Mouse (Mus musculus) heart, embryonic 13.5 days (tissue): ENCODE data around the gene Mtnr1b. TPM values are rescaled to one million over a fixed set of nuclear protein-coding genes. Genes with fewer than 3 reads are reported as not detected.

Experiments used
- ATAC-seq: fragments of 200-750 bp; cut with Nextera tagmentation; 2 replicates; pipeline ENCODE4 v1.8.0; 2017; ENCODE audit warnings: moderate TSS enrichment; ENCODE audit not compliant: insufficient number of reproducible peaks, low FRiP score, low TSS enrichment; ENCODE audit errors: extremely low read depth
- H3K27ac ChIP-seq: fragments of 300-500 bp; sonication (generic); replicated peaks from 2 replicates; pipeline ENCODE4 v1.5.1; 2015; ENCODE audit warnings: moderate library complexity, mild to moderate bottlenecking, inconsistent platforms
- H3K27me3 ChIP-seq: fragments of 300-500 bp; sonication (generic); replicated peaks from 2 replicates; pipeline ENCODE4 v1.6.1; 2015; ENCODE audit warnings: mild to moderate bottlenecking, inconsistent platforms
- H3K36me3 ChIP-seq: fragments of 300-500 bp; sonication (generic); 2 replicates; pipeline ENCODE4 v1.6.1; 2015; ENCODE audit warnings: mild to moderate bottlenecking, inconsistent platforms
- H3K4me1 ChIP-seq: fragments of 300-500 bp; sonication (generic); 2 replicates; pipeline ENCODE4 v1.6.1; 2015; ENCODE audit warnings: inconsistent platforms
- H3K4me2 ChIP-seq: fragments of 300-500 bp; sonication (generic); 2 replicates; pipeline ENCODE4 v1.6.1; 2015; ENCODE audit warnings: inconsistent platforms, mild to moderate bottlenecking, moderate library complexity
- H3K4me3 ChIP-seq: fragments of 300-500 bp; sonication (generic); 2 replicates; pipeline ENCODE4 v1.5.1; 2015; ENCODE audit warnings: moderate library complexity, mild to moderate bottlenecking, inconsistent platforms
- H3K9ac ChIP-seq: fragments of 300-500 bp; sonication (generic); 2 replicates; pipeline ENCODE4 v1.6.1; 2015; ENCODE audit warnings: inconsistent platforms, mild to moderate bottlenecking, moderate library complexity
- H3K9me3 ChIP-seq: fragments of 300-500 bp; sonication (generic); 2 replicates; pipeline ENCODE4 v1.6.1; 2016; ENCODE audit warnings: inconsistent platforms
- WGBS: fragments of 180-500 bp; shearing (Covaris S2); methylation state at CpG from one replicate; pipeline ENCODE4 v1.1.7; 2015; ENCODE audit warnings: mixed read lengths; 5-methylcytosine and 5-hydroxymethylcytosine counted together
- polyA plus RNA-seq: library from polyadenylated mRNA; unstranded; fragments of >200 nt; fragmentation: Nextera tagmentation; extraction: Ambion mirVana; gene quantifications from 2 replicates; pipeline ENCODE4 v1.2.1, GENCODE M21; 2015

The Mtnr1b gene
- polyA plus RNA-seq, 1 experiment from 2014 or later: not detected

DNA sequence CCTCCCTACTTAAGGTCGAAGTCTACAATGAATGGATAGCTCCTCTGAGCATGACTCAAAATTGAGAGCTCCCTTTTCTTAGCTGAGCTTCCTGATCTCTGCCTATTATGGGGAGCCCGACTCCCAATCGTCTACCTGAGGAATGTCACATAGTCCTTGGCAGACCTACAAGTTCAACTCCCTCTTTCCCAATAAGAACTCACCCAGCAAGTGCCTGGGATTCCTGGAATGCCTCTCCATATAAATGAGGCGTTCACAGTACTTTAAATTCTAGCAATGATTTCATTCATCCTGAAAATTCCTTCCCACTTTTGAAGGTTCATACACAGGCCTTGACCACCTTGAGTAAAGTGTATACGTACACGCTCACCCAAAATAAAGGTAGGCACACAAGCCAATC is 79.9 kb downstream of the Mtnr1b start:
- H3K9me3 ChIP-seq: no peaks in the 10 kb centered on the region
- no peak overlapping the region for H3K4me2 ChIP-seq
- H3K27me3 ChIP-seq: no peaks in the 10 kb centered on the region
- H3K36me3 ChIP-seq: no peaks in the 10 kb centered on the region
- H3K9ac ChIP-seq: no peak overlapping the region
- no peak for ATAC-seq
- H3K27ac ChIP-seq: no peak overlapping the region
- WGBS: 53% methylated on average over 6 of the region's 6 CpGs
- H3K4me1 ChIP-seq: 0 out of 2 replicates have a peak, but pooled peaks cover 3% of the 10 kb centered on the region
- H3K4me3 ChIP-seq: no peak overlapping the region

GRCm38 (mm10) chr9:15792076-15792475 is 82.3 kb downstream of the Mtnr1b start:
- WGBS: 77% methylated on average over 9 of the region's 9 CpGs
- H3K4me3 ChIP-seq: no peak overlapping the region
- ATAC-seq: no peak
- no peaks in the 10 kb centered on the region for H3K36me3 ChIP-seq
- H3K27ac ChIP-seq: no peak overlapping the region
- H3K4me2 ChIP-seq: no peak overlapping the region
- 0 out of 2 replicates have a peak, but pooled peaks cover 3% of the 10 kb centered on the region for H3K4me1 ChIP-seq
- H3K9me3 ChIP-seq: no peaks in the 10 kb centered on the region
- H3K27me3 ChIP-seq: no peaks in the 10 kb centered on the region
- no peak overlapping the region for H3K9ac ChIP-seq

DNA sequence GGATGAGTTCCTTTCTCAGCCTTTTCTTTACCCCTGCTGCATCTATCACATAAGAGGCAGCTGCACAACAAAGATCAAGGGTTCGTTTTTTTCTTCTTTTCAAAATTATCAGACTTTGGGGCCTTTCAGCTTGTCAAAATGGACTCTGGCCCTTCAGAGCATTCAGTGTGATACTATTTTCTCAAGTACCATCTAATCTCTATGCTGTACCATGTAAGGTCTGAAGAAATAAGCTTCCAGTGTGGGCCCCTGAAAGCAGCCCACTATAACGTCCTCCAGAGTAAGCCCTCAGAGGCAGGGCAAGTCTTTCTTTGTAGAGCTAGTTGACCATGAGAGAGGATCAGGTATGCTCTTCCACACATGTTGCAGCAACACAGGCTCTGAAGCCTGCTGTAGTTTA is 87.7 kb downstream of the Mtnr1b start:
- H3K9me3 ChIP-seq: no peaks in the 10 kb centered on the region
- no peak overlapping the region for H3K27ac ChIP-seq
- WGBS: 50% methylated on average over 2 of the region's 2 CpGs
- no peak for ATAC-seq
- H3K4me3 ChIP-seq: no peak overlapping the region
- no peaks in the 10 kb centered on the region for H3K27me3 ChIP-seq
- no peaks in the 10 kb centered on the region for H3K4me1 ChIP-seq
- no peak overlapping the region for H3K4me2 ChIP-seq
- no peaks in the 10 kb centered on the region for H3K36me3 ChIP-seq
- H3K9ac ChIP-seq: no peak overlapping the region

DNA sequence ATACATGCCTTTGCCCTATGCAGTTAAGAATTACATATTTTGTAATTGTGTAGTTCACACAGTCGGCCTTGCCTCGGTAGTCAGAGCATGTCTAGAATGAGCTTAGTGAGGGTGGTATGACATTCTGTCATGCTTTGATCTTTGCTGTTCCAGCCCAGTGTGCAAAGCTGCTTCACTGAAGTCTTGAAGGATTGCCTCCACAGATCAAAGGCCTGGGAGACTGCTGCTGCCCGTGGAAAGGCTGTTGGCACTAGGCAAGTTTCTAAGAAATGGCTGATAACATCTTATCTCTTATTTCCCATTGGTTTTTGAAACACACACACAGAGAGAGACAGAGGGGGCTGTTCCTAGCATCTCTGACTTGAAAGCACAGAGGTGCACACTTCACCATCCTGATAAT is 88.2 kb downstream of the Mtnr1b start:
- WGBS: 55% methylated on average over 3 of the region's 3 CpGs
- Histone ChIP-seq H3K27me3 (no peaks in the 10 kb centered on the region), H3K4me3 (no peak overlapping the region), H3K4me2 (no peak overlapping the region), H3K27ac (no peak overlapping the region), H3K9me3 (no peaks in the 10 kb centered on the region), H3K9ac (no peak overlapping the region), H3K36me3 (no peaks in the 10 kb centered on the region), H3K4me1 (no peaks in the 10 kb centered on the region)
- ATAC-seq: no peak

DNA sequence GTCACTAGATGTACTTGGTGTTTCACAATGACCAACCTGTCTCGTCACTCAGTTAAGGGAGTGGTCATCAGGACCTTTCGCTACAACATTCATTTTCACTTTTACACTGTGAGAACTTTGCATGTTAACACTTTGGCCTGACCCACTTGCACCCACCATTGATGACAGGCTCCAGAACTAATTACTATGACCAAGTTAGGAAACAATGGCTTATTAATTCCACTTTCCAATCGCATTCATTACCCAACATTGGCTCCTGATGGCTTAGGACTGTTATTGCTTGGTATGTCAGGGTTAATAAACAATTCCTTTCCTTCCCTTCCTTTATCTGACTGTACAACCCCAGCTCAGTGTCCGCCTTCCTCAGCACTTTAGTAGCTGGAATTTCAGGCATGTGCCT is 92.4 kb downstream of the Mtnr1b start:
- no peak for ATAC-seq
- H3K4me2 ChIP-seq: no peak overlapping the region

DNA sequence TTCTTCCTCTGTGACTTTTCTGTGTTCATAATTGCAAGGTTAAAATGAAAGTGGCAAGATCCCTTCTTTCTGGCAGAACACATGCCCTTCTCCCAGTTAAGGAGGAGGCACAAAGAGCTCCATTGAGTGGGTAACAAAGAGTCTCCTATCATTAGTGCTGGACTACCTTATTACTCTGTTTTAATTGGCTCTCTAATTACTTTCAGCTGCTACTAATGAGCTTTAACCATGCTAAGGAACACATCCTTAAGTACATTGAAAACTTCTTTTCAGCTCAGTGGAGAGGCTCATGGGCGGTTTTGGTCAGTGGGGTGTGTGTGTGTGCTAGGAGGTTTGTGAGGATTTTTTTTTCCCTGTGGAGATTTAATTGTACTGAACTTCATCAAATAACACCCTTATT is 99.4 kb downstream of the Mtnr1b start:
- Histone ChIP-seq H3K4me2 (no peak overlapping the region), H3K27me3 (no peaks in the 10 kb centered on the region), H3K9ac (no peak overlapping the region), H3K4me3 (no peak overlapping the region), H3K9me3 (no peaks in the 10 kb centered on the region), H3K36me3 (no peaks in the 10 kb centered on the region), H3K4me1 (no peaks in the 10 kb centered on the region), H3K27ac (no peak overlapping the region)
- no peak for ATAC-seq
- 76% methylated on average over 1 of the region's 1 CpGs for WGBS

More for the DNA sequence above, 92.4 kb downstream of the Mtnr1b start:
- H3K27ac ChIP-seq: no peak overlapping the region
- no peaks in the 10 kb centered on the region for H3K27me3 ChIP-seq
- H3K4me1 ChIP-seq: no peaks in the 10 kb centered on the region
- H3K36me3 ChIP-seq: no peaks in the 10 kb centered on the region
- H3K4me3 ChIP-seq: no peak overlapping the region
- no peaks in the 10 kb centered on the region for H3K9me3 ChIP-seq
- no peak overlapping the region for H3K9ac ChIP-seq
- WGBS: 43% methylated on average over 4 of the region's 4 CpGs

Other genes with a start within 250 kb of the Mtnr1b start
- gene Deup1, start 246.6 kb downstream of the Mtnr1b start, polyA plus RNA-seq: 0.13 and 0.15 TPM in 2 replicates
- gene Slc36a4, start 164.8 kb downstream of the Mtnr1b start, polyA plus RNA-seq: 6.9 and 8.9 TPM in 2 replicates